Mouse (Mus musculus) left cerebral cortex, postnatal 36 days (tissue): ENCODE results near the gene Spns2. TPM values are rescaled to one million over a fixed set of nuclear protein-coding genes. Genes with fewer than 3 reads are reported as not detected.

Experiments
- DNase-seq, 2 experiments: peaks; one replicate each; pipeline ENCODE4 v3.0.0; 2021 to 2022; ENCODE audit warnings: low spot score in 2 of 2, mixed read lengths in 1 of 2
- intact Hi-C: fragments of 180-260 bp; cut with DNase I; formaldehyde crosslinking; loops from one replicate; pipeline ENCODE4 v1.15.1; 2025
- total RNA-seq, 2 experiments: library from RNA; stranded (reverse); gene quantifications; 2 replicates each; pipeline ENCODE4 v1.2.3; 2021

The Spns2 gene
- total RNA-seq, 2 experiments from 2014 or later, result 53.6 to 69.9 TPM

DNA sequence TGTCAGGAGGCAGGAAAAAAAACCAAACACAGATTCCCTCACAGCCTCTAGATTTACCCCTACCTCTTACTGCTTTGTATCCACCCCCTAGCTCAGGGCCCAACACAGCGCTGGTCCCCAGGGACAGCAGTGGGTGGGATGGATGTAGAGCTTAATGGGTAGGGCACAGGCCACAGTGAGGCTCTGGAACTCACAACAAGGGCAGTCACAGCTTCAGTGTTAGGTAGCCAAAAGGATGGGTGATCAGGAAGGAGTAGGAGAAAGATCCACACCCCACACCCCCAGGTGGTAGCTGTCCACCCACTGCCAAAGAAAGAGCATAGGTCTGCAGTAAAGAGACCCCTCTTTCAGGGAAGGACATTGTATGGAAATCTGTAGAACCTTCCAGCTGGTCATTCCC, 12.1 kb downstream of the Spns2 start:
- no peak for DNase-seq
- intact Hi-C loops, result no loop called here

DNA sequence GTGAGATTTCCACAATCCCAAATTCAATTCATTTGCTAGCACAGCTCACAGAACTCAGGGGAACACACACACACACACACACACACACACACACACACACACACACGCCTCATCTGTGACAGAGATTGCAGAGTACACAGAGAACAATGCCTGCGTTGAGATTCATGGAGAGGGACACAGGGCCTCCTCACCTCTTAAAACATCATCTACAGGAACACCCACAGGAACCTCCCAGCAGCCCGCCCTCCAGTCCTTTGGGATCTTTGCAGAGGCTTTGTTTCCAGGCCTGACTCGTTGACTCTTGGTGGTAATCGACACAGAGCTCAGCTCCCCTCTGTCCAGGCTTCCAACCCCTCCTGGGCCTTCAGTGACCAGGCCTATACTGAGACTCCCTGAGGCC, 12.5 kb downstream of the Spns2 start:
- intact Hi-C loops, result no loop called here
- DNase-seq, result no peak

DNA sequence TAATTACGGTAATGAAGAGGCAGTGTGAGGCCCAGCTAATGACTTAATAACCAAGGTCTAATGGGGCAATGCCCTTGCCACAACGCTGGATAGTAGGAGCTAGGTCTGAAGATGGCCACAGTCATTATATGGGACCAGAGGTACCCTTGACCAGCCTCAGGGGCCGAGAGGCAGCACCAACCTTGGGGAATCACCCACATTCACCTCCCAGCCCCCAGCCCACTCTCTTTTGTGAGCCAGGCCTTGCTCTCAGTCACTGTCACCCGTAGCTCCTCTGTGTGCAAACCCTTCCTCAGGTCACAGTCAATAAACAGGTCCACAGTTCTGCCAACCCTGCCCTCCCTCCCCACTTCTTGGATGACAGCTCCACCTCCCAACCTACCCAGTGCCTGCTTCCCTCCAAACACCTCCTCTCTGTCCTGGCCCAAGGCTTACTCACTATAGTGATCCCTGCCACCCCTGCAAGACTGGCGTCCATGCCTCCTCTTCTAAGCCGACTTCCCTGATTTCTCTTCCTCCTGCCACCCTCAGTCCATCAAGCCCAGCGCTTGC, 13.6 kb downstream of the Spns2 start:
- no peak for DNase-seq
- intact Hi-C loops, result no loop called here

DNA sequence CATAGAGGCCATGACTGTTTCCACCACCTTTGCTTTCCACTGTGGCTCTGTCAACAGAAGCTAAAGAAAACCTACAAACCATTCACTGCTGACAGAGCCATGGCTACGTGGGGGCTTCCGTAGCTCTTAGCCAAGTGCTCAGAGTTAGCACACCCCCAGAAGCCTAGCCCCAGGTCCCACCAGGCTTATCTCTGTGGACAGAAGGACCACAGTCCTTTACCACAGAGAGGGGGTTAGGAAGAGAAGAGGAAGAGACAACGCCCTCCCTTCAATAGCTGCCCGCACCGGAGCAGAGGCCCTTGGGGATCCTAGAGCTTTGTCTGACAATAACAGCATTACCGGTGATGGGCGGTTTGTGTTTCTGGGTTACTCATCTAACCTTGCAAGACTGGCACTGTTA, 14.3 kb downstream of the Spns2 start:
- DNase-seq, result no peak
- intact Hi-C loops, result no loop called here

- no peak for DNase-seq
- intact Hi-C loops, result no loop called here
Observed at GRCm38 (mm10) chr11:72474926-72475325, 14.8 kb downstream of the Spns2 start.

GRCm38 (mm10) chr11:72473540-72473939, 16.2 kb downstream of the Spns2 start:
- intact Hi-C loops, result no loop called here
- no peak for DNase-seq

DNA sequence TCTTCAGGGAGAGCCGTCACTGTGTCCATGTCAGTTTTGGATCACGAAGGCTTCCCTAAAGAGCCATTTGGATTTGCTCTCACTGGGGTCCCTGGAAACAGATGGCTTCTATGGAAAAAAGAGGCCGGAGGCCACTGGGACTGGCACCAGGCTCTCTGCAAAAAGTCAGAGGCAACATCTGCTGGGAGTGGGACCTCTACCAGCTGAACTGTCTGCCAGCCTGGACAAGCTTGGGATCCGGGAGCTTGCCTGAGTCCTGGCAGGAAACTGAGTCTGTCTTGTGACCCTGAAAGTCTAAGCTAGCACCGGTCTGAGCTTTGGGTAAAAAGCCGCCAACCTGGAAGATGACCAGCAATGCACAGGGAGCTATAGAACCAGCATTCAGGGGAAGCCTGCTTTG, 18.3 kb downstream of the Spns2 start:
- intact Hi-C loops, result no loop called here
- no peak for DNase-seq

DNA sequence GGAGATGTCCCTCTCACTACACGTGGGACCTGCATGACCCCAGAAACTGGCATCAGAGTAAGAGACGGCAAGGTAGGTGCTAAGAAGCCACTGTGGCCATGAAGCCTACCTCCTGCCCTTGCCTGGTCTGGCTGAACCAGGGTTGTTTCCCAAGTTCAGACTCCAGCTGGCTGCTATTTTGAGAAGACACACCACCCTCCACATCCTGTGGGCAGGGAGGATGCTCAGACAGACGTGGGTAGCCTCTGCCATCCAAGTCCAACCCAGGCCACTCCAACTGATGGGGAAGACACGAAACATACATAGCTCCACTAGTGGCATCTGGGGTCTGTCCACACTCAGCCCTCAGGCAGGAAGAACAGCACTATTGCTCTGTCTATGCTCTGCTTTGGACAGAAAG, 19.7 kb downstream of the Spns2 start:
- intact Hi-C loops, result no loop called here
- DNase-seq, result no peak

DNA sequence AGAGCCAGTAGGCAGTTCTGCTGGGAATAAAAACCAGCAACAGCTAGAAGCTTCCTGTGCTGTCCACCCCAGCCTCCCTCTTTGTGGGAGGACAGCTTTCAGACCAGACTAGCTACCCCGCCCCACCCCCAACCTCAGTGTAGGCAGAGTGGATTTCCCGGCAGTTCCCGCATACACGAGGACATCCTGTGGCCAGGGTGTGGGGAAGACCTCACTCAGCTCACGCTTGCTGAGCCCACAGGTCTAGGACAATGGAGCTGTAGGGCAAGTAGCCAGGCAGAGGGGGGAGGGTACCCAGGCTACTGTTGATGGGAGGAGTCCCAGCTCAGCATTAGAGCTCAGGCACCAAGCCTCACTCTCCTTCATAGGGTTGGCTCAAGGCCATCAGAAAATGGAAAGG, 20.5 kb downstream of the Spns2 start:
- intact Hi-C loops, result no loop called here
- peak in 1 of 2 experiments; percentile 43 for DNase-seq

GRCm38 (mm10) chr11:72468525-72468924, 21.2 kb downstream of the Spns2 start:
- intact Hi-C loops, result no loop called here

DNA sequence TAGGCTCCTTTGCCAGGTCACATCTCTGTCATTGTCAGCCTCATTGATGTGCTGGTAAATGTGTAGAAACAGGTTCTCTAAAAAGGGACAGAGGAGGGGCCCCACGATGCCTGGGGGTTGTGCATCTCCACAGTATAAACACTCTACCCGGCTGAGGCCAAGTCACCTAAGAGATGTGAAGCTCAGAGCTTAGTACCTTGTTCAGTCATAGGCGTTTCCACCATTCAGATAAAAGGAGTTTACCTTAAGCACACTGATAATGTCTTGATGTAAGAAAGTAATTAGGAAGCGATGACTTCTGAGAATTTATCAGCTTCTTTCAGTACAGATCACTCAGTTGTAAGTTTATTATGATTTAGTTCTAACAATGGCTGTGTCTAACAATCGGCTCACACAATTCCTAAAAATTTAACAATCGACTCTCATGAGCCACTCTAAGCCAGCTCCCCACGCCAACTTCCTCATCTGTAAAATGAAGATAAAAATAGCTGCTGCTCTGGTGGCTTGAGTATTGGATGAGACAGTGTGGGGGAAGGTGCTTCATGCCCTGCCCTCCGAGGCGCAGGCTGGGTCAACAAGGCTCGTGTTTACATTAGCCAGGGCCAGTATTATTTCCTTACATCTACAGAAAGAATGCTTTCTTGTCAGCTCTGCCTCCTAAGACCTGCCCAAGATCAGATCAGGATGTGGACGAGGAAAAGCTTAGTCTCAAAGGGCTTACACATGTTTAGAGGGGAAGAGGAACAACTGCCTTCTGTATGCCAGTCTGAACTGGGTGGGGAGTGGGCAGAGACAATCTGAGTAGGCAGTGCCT, 22.8 kb downstream of the Spns2 start:
- DNase-seq, result no peak
- intact Hi-C loops, result no loop called here

More at GRCm38 (mm10) chr11:72468525-72468924, 21.2 kb downstream of the Spns2 start:
- DNase-seq, result no peak

GRCm38 (mm10) chr11:72465978-72466693, 23.6 kb downstream of the Spns2 start:
- intact Hi-C loops, result no loop called here

DNA sequence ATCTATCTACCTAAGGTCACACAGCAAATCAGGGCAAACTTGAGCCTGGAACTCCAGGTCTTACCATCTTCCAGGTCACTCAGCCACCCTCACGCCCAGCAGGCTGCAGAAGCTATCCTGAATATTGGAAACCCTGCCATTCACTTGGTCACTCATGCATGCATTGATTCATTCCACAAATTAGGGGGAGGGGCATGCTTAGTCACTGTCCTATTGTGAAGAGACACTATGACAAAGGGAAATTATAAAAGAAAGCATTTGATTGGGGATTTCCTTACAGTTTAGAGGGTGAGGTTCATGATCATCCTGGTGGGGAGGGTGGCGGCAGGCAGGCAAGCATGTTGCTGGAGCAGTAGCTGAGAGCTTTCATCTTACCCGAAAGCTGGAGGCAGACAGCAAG, 24.9 kb downstream of the Spns2 start:
- intact Hi-C loops, result no loop called here

More at GRCm38 (mm10) chr11:72465978-72466693, 23.6 kb downstream of the Spns2 start:
- DNase-seq, result no peak

DNA sequence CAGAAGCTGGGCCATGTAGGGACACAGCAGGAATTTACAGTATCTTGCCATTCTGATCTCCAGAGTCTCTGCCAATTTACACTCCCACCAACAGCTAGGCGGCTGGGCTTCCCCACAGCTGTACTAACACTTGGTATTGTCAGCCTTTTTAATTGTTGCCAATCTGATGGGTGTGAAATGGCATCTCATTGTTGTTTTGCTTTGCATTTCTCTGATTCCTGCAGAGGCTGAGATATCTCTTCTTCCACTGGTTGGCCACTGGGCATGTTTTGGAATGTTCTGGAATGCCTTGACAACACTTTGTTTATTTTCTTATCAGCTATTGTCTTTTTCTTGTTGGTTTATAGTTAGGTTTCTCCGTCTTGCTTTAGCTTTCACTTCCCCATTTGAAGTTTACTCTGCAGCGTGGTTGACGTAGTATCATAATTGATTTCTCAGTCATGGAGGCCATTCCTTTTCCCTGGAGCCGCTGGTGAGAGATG, 28.2 kb downstream of the Spns2 start:
- intact Hi-C loops, result no loop called here
- DNase-seq, result no peak

More for the DNA sequence above, 24.9 kb downstream of the Spns2 start:
- no peak for DNase-seq

DNA sequence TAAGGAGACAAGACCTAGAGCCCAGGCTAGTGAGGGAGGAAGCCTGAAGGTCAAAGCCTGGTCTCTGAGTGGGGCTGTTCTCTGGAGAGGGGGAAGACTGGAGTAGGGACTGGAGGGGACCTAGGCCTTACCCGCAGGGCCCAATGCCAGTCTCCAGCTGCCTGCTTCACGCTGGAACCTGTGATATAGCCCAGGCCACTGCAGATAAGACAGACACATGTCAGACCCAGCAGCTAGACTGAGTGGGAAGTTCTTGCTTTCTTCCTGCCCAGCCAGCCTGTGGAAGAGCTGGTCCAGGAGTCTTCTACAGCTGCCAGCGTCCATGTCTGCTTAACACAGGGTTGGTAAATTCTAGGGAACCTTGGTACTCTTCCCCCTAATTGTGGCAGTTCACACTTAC, 31.2 kb downstream of the Spns2 start:
- no peak for DNase-seq
- intact Hi-C loops, result loop anchor here (5.0 kb wide), 1 partner anchor 74 kb away; no protein-coding TSS in a partner anchor

GRCm38 (mm10) chr11:72457995-72458496, 31.7 kb downstream of the Spns2 start:
- intact Hi-C loops, result loop anchor here (5.0 kb wide), 1 partner anchor 74 kb away; no protein-coding TSS in a partner anchor
- DNase-seq, result no peak

- intact Hi-C loops, result loop anchor here (5.0 kb wide), 1 partner anchor 77 kb away; no protein-coding TSS in a partner anchor
- no peak for DNase-seq
Observed at GRCm38 (mm10) chr11:72455694-72456093, 34.0 kb downstream of the Spns2 start.

DNA sequence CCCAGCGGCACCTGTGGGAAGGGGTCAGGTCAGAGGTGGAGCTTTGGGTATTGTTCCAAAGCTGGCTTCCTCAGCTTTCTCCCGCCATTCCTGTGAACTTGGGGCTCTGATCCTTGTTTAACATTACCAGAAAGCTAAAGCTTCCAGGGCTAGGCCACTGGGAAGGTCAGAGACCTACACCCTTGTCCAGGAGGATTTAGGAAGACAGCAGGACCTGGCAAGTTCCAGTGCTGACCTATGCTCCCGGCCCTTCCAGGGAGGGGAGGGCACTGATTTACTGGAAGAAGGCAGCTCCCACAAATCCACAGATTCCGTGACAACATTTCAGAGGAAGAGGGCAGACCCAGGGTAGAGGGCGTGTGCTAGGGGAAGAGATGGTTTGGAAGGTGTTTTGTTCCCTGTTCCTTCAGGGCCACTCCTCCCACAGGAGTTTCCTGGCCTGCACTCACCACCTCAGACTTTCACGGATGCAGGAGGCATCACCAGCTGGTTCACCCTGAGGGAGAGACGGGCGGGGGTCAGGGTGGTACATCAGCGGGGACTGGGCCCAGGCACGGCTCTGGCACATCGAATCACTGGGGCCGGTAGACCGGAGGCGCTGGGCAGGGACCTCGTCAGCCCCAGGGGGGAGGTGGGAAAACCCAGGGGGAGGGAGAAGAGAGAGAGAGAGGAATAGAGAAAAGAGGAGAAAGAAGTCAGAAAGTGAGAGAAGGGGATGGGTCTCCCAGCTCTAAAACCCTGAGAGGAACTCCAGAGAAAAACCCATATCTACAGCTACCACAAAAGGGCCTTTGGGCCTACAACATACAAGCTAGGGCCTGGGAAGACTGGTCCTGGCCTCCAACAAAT, 36.4 kb downstream of the Spns2 start:
- no peak for DNase-seq
- intact Hi-C loops, result no loop called here

- DNase-seq, result no peak
- intact Hi-C loops, result no loop called here
Observed at GRCm38 (mm10) chr11:72452140-72452665, 37.5 kb downstream of the Spns2 start.
